Mouse (Mus musculus): Measurements from ENCODE around the gene Nkd1.

The Nkd1 gene

DNA sequence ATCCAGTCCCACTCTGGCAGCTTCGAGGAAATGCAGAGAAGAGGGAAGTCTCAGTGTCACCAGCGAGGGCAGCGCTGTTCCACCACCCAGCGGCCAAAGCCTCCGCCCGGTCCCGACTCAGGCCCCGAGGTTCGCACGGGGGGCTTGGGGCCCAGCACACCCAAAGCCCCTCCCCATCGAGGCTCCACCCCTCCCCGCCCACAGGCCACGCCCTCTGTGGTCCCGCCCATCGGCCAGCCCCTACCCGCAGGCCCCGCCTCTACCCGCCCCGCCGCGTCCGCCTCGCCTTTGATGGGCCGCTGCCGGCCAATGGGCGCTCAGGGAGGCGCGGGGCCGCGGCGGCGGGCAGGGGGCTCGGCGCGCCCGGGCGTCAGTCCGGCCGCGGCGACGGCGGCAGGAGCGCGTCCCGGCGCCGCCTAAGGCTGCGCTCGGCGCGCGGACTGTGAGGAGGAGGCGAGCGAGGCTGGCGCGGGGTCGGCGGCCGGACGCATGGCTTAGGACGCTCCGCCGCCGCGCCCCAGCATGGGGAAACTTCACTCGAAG, at the start of gene Nkd1:
TSS of gene Nkd1 (plus strand) at position 370 of the 543 bp plus-strand sequence.
- peak; percentile 87 for DNase-seq

DNA sequence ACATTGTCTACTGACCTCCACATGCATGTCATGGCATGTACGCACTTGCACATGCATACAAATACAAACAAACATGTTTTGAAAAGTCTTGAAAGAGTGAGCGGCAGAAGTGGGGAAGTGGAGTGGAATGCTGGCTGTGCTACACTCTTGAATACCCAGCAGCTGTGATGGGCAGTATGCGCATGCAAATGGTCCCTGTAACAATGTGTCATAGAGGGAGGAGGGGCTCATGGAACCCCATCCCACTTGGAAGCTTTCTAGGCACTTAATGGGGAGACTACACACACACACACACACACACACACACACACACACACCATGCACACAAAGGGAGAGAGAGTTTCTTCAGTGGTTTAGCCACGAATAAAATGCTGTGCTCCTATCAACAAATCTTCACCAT, 39.9 kb upstream of the Nkd1 start:
- no peak for DNase-seq

DNA sequence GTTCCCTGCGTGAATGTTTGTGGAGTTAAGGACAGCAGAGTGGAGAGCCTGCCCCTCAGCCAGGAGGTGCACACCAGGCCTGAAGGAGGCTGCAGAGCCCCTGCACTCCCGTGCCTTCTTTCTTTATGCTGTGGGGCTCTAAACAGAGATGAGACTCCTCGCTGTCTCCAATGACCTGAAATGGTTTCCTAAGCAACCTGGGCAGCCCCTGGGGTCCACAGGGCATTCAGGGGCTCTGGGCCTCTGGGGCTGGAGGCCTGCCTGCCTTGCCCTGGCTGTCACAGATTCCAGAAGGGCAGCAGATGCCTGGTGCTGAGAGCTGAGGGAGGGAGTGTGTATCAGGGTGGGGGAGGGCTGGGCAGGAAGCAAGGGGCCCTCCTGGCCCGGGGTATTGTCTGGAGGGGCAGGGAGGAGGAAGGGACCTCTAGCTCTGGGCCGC, 32.7 kb upstream of the Nkd1 start:
- peak; percentile 22 for DNase-seq

DNA sequence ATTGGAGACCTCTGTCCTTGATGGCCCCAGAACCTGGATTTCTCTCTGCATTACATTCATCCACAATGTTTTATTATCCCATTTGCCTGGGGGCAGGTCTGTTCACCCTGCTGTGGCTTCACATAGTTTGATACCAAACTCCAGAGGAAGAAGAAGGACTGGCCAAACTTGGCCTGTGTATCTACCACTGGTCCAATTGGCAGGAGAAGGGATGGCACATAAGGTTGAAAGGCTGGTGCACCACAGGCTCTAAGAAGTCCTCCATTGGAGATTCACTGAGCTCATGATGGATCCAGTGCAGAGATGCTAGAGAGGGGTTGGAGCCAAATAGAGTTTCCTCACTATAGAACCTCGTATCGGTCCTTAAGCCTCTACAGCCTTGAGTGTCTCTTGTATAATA, 27.1 kb upstream of the Nkd1 start:
- DNase-seq, result no peak

DNA sequence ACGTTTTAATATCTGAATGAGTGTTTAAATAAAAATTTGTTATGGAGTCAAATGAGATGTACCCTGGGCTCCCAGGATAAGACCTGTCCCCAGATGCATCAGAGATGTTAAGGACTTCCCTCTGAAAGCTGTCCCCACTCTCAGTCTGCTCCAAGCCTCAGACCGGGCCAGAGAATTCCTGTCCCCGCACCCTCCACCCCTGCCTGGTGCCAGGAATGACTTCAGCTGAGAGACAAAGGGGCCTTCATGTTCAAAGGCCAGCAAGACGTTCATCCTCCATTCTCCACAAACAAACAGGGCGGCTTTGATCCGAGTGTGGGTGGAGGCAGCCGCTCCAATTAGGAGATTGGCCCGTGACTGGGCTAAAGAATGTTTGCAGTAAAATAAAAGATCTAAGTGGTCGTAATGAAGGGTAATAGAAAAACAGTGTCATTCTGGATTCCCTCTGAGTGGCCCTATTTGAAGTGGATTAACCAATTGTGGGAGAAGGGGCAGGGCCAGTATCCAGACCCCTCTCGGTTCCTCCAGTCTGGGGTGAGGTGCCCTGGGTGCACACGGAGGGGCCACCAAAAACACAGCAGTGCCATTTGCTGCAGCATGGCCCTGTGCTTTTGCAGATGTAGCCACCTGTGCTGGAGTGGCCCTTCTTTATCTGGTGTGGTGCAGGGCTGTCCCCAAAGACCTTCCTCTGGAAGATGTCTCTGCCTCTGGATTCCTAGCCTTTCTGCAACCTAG, 25.9 kb upstream of the Nkd1 start:
- DNase-seq, result no peak

DNA sequence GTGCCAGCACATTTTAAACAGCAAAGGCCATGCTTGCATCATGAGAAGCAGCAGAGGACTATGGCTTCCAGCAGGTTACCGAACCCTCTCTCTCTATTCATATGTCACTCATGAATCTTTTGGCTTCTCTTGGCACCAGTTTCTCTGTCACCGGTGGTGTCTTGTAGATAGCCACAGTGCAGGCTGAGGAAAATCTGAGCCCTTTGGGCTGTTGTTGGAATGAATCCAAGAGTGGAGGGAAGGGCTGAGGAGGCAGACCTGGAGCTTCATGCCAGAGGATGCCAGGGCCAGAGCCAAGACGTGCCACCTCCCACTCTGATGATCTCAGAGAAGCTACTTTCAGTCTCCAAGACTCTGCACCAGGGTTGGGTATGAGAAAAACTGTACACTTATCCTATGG, 19.0 kb upstream of the Nkd1 start:
- DNase-seq, result no peak

DNA sequence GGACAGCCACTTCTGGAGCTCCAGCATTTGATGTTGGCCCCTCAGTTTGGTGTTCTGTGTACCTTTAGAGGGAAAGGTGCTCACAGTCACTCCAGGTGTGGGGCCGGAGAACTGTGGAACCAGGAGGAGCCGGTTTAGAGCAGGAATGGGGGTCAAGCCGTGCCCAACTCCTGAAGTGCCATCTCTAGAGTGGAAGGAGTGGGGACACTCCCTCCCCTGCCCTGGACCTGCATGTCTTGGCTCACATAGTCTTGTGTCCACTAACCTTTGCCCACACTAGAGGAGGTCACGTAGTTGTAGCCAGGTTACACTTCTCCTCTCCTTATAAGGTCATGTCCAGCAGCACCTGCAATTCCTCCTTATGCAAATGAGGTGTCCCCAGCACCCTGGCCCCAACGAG, 14.2 kb upstream of the Nkd1 start:
- DNase-seq, result no peak

DNA sequence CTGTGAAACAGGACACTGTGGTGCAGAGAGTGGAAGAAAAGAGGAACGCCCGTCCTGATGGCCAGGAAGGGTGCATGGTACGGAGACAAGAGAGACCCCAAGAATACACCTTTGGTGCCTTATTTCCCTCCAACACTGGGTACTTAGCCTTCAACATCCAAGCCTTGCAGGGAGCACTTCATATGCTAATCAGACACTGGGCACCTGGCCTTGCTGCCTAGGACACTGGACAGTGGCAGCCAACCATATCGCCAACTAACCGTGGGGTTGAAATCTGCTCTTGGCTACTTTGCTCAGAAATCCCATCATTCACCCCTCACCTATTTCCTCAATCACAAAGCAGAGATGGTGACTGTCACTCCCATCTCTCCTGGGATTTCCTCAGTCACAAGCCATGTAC, 10.1 kb upstream of the Nkd1 start:
- no peak for DNase-seq

DNA sequence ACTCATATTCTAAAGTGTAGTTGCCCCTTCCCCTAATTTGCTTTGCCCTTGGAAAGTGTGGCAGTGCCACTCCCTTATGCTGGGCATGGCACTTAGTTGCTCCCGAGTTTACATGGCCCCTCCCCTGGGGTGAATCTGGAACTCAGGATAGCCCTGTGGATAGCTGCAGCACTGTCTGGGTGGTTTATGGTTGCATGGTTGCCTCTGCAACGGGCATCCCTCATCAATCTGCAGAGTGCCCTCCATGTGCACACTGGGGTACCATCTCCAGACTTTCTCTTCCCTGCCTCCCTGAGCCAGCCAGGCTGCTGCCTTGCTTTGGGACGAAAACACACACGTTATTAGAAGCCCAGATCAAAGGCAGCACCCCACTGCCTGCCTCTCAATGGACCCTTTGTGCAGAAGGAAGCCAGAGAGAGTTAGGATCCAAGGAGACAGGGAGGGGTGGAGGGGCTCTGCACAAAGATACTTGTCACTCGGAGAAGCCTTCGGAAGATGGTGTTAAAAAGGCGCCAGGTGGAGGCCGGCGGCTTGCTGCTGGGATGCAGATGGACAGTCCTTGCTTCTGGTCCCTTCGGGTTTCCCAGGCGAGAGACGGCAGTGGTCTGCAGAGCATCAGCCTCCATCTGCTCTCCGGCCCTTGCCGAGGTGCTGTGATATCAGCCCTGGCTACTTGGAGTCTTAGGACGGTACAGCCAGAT, 8.9 kb upstream of the Nkd1 start:
- no peak for DNase-seq

DNA sequence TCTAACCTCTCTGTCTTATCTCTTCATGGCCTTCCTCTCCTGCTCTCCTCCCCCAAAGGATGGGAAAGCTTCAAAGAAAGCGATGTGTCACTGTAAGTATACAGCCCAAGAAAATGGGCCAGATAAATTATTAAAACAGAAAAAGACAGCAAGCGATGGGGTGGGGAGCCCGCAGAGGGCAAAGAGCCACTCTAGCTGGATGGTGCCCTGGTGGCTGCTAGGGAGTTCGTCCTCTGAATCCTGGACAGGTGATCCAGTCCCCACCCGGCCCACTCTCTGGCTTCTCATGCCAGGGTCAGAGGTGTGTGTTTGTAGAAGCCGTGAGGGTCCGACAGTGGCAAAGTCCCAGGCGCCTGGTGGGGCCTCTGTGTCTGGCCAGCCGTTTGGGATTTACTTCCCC, 3.1 kb upstream of the Nkd1 start:
- DNase-seq, result no peak

DNA sequence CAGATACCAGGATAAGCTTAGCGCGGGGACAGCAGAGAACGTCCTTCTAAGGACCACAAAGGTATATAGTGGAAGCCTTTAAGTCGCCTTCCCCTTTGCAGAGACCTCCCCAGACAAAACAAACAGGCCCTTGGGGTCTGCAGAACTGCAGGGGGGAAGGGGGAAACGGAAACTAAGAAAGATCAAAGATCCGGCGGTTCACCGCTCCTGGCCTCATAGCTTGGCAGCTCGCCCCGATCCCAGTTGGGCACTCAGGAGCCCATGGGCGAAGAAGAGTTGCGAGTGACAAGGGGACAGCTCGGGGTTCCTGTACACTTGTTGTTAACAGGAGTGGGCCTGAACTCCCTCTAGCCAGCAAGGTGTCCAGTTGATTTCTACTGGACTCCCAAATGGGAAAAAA, 773 bp upstream of the Nkd1 start:
- peak; percentile 27 for DNase-seq

DNA sequence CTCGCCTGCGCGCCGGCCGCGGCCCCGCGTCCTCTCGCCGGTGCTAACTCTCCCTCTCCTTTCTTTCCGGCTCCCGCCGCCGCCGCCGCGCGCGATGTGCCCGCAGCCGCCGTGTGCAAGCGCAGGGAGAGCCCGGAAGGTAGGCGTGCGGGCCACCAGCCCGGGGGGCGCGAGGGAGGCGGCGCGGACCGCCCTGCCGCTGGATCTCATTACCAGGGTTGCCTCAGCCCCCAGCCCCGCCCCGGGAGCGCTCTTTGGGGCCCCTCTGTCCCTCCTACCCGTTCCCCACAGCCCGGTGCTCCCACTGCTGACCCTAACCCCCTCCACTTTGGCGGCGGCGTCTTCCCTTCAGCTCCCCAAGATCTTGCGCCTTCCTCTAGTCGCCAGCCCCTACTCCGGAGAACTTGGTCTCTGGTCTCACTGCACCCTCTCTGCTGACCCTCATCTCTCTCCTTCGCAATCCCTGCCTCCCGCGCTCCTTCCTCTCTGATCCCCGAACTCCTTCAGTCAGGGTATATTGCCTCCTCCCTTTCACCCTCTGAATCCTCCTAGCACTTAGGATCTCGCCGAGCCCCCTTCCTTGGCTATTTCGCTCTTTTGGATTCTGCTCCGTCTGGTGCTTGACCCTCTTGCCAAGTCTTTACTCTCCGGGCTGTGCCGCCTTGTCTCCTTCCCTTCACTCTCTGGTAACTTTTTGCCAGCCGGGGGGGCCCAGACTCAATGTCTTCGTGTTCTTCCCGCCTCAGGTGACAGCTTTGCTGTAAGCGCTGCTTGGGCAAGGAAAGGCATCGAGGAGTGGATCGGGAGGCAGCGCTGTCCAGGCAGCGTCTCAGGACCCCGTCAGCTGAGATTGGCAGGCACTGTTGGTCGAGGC, 624 bp downstream of the Nkd1 start:
- DNase-seq, result peak; percentile 37

DNA sequence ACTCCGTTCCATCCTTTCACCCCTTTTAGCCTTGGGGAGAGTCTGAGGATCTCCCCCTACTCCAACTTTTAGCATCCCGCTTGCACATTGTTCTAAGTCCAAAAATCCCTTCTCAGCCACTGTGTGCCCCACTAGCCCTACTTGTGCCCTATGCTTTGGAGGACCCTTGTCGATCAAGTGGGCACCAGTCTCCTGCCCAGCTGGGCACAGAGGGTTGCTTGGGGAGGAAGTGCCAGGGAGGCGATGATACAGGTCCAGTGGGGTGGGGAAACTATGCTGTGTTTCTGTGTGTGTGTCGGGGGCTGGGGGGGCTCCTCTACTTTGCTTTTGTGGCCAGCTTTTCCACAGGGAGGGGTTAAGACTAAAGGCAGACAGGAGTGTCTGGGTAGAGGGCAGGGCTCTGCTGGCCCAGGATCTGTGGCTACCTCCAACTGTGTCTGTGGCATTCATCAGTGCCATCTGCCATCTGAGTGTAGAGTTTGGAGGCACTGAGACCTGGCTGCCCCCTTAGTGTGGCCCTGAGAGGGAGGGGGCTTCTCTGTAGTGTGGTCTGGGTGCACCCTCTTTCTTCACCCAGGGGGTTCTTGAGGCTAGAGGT, 1.4 kb downstream of the Nkd1 start:
- no peak for DNase-seq

DNA sequence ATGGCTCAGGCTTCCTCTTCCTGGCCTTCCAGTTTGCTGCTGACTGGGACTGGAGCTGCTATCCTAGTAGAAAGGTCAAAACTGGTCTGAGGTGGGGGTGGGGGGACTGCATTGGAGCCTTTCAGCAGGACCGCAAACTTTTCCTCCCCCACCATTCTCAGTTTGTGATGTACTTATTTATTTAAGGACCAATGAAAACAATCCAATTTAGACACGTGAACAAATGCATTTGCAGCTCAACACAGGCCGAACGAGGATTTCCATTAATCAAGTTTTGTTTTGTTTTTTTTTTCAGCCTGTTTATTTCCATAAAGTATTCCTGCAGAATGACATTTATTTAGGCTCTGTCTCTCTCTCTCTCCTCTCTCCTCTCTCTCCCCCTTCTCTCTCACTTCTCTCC, 2.5 kb downstream of the Nkd1 start:
- DNase-seq, result no peak

DNA sequence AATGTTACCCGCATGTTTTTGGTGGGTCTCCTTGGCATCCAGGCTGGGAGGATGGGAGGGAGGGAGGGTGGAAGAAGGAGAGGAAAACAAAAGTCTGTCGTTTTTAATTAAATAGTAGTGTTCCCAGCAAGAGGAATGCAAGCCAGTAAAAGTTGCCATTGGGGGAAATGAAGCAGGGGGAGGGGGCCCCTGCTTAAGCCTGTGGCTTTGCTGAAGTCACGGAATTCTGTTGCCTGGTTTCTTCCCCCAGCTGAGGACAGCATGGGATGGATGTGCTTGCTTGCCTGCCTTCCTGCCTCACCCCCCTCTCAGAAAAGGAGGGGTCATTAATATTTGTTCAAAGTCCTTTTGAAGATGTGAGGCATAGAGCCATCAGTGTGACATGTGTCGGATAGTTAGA, 3.0 kb downstream of the Nkd1 start:
- DNase-seq, result no peak

DNA sequence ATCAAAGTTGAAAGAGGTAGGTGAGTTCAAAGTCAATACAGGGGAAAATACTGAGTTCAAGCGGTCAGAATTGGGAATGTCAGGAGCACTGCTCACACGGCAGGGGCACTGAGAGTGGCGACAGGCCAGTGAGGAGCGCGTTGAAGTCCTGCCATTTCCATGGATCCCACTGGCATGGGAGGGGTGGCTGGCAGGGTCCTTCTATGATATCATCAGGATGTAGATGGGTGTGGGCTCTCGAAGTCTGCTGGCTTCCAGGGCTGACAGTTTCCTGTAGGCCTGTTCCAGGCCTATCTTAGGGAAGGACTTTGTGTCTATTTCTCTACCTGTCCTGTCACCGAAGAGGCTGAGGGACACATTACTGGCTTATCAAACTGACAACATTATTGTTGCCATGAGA, 3.7 kb downstream of the Nkd1 start:
- DNase-seq, result no peak

DNA sequence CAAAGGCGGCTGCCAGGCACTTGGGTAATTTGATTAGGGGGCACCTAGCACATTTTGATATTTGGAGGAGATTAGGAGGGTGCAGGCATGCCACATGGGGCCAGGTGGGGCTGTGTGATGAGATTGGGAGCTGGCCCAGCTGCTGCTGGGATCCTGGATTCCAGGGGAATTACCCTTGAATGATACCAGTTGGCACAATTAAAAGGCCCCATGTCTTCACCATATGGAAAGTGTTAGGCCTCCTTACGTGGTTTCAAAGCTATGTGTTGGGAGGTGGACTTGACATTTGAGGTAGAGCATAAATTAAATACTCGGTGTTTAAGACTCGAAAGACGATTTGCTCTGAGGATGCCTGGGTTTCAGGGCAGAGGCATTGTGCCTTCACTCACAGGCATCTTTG, 5.1 kb downstream of the Nkd1 start:
- no peak for DNase-seq

DNA sequence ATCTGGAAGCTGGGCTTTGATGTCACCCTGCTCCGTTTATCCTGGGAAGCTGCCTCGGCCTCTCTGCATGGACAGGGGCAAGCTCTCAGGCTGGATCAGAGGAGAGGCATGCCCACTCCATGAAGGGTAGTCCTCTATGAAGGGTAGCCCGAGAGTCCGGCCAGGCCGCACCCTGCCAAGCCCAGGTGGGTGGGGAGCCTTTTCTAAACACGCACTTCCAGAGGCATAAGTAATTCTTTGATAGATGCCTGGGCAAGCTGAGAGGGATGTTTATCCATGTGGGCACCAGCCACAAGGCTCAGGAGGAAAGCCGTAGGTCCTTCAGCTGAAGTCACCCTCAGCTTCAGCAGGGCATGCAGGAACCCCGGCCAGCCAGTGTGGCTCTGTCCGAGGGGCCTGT, 7.0 kb downstream of the Nkd1 start:
- no peak for DNase-seq

DNA sequence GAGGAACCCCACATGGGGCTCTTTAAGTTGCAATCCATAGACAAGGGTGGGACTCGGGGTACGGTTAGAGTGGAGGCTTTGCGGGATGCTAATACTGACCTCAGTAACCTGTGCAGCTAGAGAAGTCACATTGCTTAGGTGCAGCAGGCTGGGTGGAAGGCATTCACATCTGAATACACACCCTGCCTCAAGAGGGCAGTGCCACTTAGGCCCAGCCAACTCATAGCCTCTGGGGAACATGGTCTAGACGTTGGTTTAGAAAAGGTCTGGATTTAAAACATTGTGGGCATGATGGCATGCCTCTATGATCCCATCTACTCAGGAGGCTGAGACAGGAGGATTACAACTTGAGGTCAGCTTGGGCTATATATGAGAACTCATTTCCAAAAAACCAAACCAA, 8.6 kb downstream of the Nkd1 start:
- DNase-seq, result no peak

DNA sequence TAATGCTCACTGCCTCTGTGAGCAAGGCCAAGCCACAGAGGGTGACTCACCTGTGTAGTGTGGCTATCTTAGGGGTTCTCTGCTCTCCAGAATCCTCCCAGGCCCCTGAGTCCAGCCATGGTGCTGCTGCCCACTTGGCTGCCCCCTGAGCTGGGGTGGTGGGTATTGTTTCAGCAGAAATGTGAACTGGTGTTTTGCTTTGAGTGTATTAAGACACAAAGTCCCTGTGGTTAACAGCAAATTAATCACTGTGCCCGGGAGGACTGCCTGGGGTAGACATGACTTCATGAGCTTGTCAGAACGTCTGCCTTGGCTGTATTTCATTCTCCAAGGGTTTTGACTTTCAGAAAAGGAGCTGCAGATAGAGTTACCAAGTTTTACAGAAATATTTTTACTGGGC, 15.9 kb downstream of the Nkd1 start:
- no peak for DNase-seq

DNA sequence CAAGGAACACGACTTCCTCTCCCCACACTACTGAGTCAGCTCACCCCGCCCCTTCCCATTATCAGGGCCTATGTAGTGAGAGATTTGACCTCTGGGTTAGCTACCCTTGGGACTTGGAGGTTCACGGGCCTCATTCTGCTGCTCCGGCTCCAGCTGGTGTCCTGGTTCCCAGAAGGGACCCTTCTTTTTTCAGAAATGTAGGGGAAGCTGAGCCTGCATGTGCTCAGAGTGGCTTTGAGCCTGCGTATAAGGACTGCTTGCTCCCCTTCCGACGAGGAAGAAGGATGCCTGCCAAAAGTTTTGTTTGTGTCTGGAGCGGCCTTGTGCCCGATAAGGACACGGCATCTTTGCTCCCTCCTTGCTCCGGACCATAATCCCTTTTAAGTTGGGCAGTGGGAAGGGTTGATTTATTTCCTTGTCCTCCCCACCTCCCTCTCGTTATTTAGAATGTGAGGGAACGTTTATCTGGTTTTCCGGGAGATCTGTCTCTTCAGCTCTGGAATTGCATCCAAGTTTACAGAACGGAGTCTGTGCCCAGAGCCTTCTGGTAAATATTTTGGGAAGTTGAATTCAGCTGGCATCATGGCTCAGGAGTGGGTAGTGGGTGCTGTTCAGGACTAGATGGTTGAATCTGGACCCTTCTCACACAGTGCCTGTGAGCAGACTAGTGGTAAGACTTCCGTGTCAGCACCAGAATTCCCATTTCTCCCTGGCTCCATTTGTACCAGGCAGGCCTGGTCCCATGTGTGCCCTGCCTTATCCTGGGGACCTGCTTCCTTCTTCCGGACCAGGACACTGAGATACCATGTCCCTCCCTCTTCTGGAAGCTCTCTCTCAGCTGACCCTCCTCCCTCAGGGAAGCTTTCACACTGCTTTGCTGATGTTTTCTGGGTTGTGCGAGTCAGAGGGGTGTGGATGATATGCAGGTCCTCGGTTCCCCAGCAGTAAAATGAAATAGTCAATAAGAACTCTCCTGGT, 17.1 kb downstream of the Nkd1 start:
- no peak for DNase-seq

DNA sequence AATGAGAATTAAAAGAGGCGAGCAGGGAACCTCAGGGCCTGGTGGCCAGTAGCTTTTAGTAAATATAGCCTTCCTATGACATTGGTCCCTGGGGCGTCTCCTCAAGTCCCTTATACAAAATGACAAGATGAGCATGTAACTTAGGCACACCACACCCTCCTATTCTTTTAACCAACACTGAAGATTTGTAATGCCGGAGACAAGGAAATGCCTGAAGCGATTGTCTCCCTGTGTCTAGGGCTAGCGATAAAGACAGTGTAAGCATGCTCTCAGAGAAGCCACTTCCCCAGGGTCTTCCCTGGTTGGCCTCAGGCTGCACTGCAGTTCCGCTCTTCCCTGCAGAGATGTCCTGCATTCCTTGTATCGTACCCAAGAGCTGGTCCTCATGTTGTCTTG, 17.8 kb downstream of the Nkd1 start:
- no peak for DNase-seq
